Mouse (Mus musculus): ENCODE data around the gene Sdc3.

The Sdc3 gene

GRCm38 (mm10) chr4:130792376-130793179 is at the start of gene Sdc3:
TSS of gene Sdc3 (plus strand) at chr4:130792537.
- DNase-seq (ENCODE audit: low read depth, low spot score) = no peak

GRCm38 (mm10) chr4:130744058-130744457 is 48.3 kb upstream of the Sdc3 start:
- no peak for DNase-seq (ENCODE audit: low read depth, low spot score)

GRCm38 (mm10) chr4:130745561-130746306 is 46.6 kb upstream of the Sdc3 start:
- DNase-seq (ENCODE audit: low read depth, low spot score) = no peak

GRCm38 (mm10) chr4:130749566-130749965 is 42.8 kb upstream of the Sdc3 start:
- DNase-seq (ENCODE audit: low read depth, low spot score) = no peak

- DNase-seq (ENCODE audit: low read depth, low spot score) = no peak
These were observed 40.4 kb upstream of the Sdc3 start for GRCm38 (mm10) chr4:130751966-130752365.

GRCm38 (mm10) chr4:130752591-130752990 is 39.7 kb upstream of the Sdc3 start:
- DNase-seq (ENCODE audit: low read depth, low spot score) = no peak

- no peak for DNase-seq (ENCODE audit: low read depth, low spot score)
These were observed 38.6 kb upstream of the Sdc3 start for GRCm38 (mm10) chr4:130753755-130754154.

- DNase-seq (ENCODE audit: low read depth, low spot score) = no peak
These were observed 37.6 kb upstream of the Sdc3 start for GRCm38 (mm10) chr4:130754776-130755175.

GRCm38 (mm10) chr4:130759875-130760274 is 32.5 kb upstream of the Sdc3 start:
- no peak for DNase-seq (ENCODE audit: low read depth, low spot score)

GRCm38 (mm10) chr4:130761809-130762208 is 30.5 kb upstream of the Sdc3 start:
- DNase-seq (ENCODE audit: low read depth, low spot score) = no peak

- DNase-seq (ENCODE audit: low read depth, low spot score) = no peak
These were observed 26.8 kb upstream of the Sdc3 start for GRCm38 (mm10) chr4:130765399-130766160.

- DNase-seq (ENCODE audit: low read depth, low spot score) = no peak
These were observed 25.9 kb upstream of the Sdc3 start for GRCm38 (mm10) chr4:130766387-130766786.

GRCm38 (mm10) chr4:130766926-130767325 is 25.4 kb upstream of the Sdc3 start:
- DNase-seq (ENCODE audit: low read depth, low spot score) = no peak

GRCm38 (mm10) chr4:130773899-130774298 is 18.4 kb upstream of the Sdc3 start:
- DNase-seq (ENCODE audit: low read depth, low spot score) = no peak

- no peak for DNase-seq (ENCODE audit: low read depth, low spot score)
These were observed 17.5 kb upstream of the Sdc3 start for GRCm38 (mm10) chr4:130774822-130775221.

- no peak for DNase-seq (ENCODE audit: low read depth, low spot score)
These were observed 14.7 kb upstream of the Sdc3 start for GRCm38 (mm10) chr4:130777647-130778046.

GRCm38 (mm10) chr4:130779037-130779436 is 13.3 kb upstream of the Sdc3 start:
- DNase-seq (ENCODE audit: low read depth, low spot score) = no peak

GRCm38 (mm10) chr4:130782492-130782891 is 9.8 kb upstream of the Sdc3 start:
- no peak for DNase-seq (ENCODE audit: low read depth, low spot score)

- DNase-seq (ENCODE audit: low read depth, low spot score) = no peak
These were observed 7.6 kb upstream of the Sdc3 start for GRCm38 (mm10) chr4:130784755-130785154.

- no peak for DNase-seq (ENCODE audit: low read depth, low spot score)
These were observed 4.8 kb upstream of the Sdc3 start for GRCm38 (mm10) chr4:130787530-130787929.

- DNase-seq (ENCODE audit: low read depth, low spot score) = peak; percentile 73
These were observed 2.2 kb upstream of the Sdc3 start for GRCm38 (mm10) chr4:130790180-130790579.

GRCm38 (mm10) chr4:130791811-130792375 is 444 bp upstream of the Sdc3 start:
- DNase-seq (ENCODE audit: low read depth, low spot score) = no peak

Data from retina, adult 2 months (tissue).